Mouse (Mus musculus): ENCODE measurements at regions not wholly inside any gene's neighbourhood (a gene's known extent, or its start where the extent isn't known, plus 50 kb on each side); places are given as distances from the start of the nearest gene placed in this dataset.

- DNase-seq (ENCODE audit: low spot score in 2 of 2), result peak; percentile 5 to 17
Observed at GRCm38 (mm10) chr1:31337087-31337486, 114.4 kb downstream of the Pih1d3 start.

DNA sequence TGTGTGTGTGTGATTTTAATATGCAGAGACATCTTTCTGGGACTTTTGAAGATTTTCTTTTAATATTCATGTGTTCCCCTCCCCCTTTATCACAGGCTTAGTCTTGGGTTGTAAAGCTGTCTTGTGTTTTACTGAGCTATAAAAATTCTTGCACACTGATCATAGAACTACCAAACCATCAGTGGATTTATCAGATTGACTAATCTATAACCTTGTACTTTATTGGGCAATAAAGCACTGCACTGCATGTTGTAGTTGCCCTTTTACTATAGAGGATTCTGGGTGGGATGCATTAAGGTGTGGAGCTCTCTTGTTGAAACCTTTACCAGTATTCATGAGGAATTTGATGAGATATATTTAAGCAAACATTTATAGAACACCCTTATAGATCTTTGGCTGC, 141.3 kb downstream of the Pih1d3 start:
- no peak for DNase-seq (ENCODE audit: low spot score in 2 of 2)

DNA sequence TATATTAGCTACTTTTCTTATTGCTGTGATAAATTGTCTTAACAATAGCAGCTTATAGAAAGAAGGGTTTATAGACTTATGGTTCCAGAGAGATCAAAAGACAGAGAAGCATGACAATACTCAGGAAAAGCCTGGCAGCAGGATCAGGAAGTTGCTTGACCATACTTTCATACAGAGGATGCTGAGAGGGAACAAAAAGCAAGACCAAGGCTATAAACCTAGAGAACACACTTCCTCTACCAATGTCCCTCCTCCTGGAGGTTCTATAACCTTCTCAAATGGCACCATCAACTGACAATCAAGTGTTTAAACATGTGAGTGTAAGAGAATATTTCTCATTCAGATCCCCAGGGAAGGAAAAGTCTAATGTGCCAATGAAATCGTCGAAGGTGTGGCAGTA, 154.7 kb downstream of the Pih1d3 start:
- no peak for DNase-seq (ENCODE audit: low spot score in 2 of 2)

DNA sequence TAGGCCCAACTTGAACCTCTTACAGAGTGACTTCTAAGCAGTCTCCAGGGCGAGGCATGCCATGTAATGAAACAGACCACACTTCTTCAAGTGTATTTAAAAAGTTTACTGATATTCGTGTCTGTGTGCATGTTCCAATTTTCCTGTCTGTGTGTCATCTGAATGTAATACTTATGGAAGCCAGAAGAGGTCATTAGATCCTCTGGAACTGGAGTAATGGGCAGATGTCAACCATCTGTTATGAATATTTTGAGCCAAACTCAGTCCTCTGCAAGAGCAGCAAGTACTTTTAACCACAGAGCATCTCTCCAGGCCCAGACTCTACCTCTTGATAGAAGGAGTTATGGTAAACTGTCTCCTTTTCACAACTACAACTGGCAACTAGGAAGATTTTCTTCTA, 156.4 kb downstream of the Pih1d3 start:
- DNase-seq (ENCODE audit: low spot score in 2 of 2), result no peak

- DNase-seq (ENCODE audit: low spot score in 2 of 2), result no peak
Observed at GRCm38 (mm10) chr1:31380312-31380711, 157.7 kb downstream of the Pih1d3 start.

- no peak for DNase-seq (ENCODE audit: low spot score in 2 of 2)
Observed at GRCm38 (mm10) chr1:31382192-31382591, 159.6 kb downstream of the Pih1d3 start.

All from layer of hippocampus, postnatal 10 days (tissue).